Mouse (Mus musculus) embryonic facial prominence, embryonic 14.5 days (tissue): ENCODE data around the gene Tsc2. TPM values are rescaled to one million over a fixed set of nuclear protein-coding genes. Genes with fewer than 3 reads are reported as not detected.

Experiments used
- ATAC-seq: fragments of 200-750 bp; cut with Nextera tagmentation; 2 replicates; pipeline ENCODE4 v1.8.0; 2017; ENCODE audit warnings: low read depth, moderate number of reproducible peaks, moderate TSS enrichment
- DNase-seq: peaks from one replicate; pipeline ENCODE4 v3.0.0-alpha.2; 2015; ENCODE audit warnings: low spot score
- H3K27ac ChIP-seq: fragments of 300-500 bp; sonication (generic); replicated peaks from 2 replicates; pipeline ENCODE4 v1.5.1; 2014; ENCODE audit warnings: low read depth, mild to moderate bottlenecking, low read length, moderate library complexity
- H3K27me3 ChIP-seq: fragments of 300-500 bp; sonication (generic); replicated peaks from 2 replicates; pipeline ENCODE4 v1.6.1; 2014; ENCODE audit warnings: low read length; ENCODE audit not compliant: control insufficient read depth, insufficient read depth
- H3K36me3 ChIP-seq: fragments of 300-500 bp; sonication (generic); 2 replicates; pipeline ENCODE4 v1.6.1; 2014; ENCODE audit warnings: low read length, mixed read lengths; ENCODE audit not compliant: control insufficient read depth, insufficient read depth
- H3K4me1 ChIP-seq: fragments of 300-500 bp; sonication (generic); 2 replicates; pipeline ENCODE4 v1.6.1; 2014; ENCODE audit warnings: antibody characterized with exemption, low read length; ENCODE audit not compliant: control insufficient read depth, insufficient read depth
- H3K4me2 ChIP-seq: fragments of 300-500 bp; sonication (generic); 2 replicates; pipeline ENCODE4 v1.6.1; 2014; ENCODE audit warnings: low read depth, mild to moderate bottlenecking, low read length, moderate library complexity, mixed read lengths
- H3K4me3 ChIP-seq: fragments of 300-500 bp; sonication (generic); 2 replicates; pipeline ENCODE4 v1.5.1; 2014; ENCODE audit warnings: low read depth, mild to moderate bottlenecking, low read length
- H3K9ac ChIP-seq: fragments of 300-500 bp; sonication (generic); 2 replicates; pipeline ENCODE4 v1.6.1; 2014; ENCODE audit warnings: low read depth, mild to moderate bottlenecking, low read length, moderate library complexity, mixed read lengths
- H3K9me3 ChIP-seq: fragments of 300-500 bp; sonication (generic); 2 replicates; pipeline ENCODE4 v1.6.1; 2016; ENCODE audit warnings: low read length; ENCODE audit not compliant: control insufficient read depth
- WGBS: fragments of 180-500 bp; shearing (Covaris S2); extraction: QIAGEN DNeasy Blood & Tissue Kit; methylation state at CpG from one replicate; pipeline ENCODE4 v1.1.7; 2014; 5-methylcytosine and 5-hydroxymethylcytosine counted together
- polyA plus RNA-seq: library from polyadenylated mRNA; unstranded; fragments of >200 nt; fragmentation: Nextera tagmentation; extraction: Ambion mirVana; gene quantifications from 2 replicates; pipeline ENCODE4 v1.2.1, GENCODE M21; 2014

Gene Tsc2
- polyA plus RNA-seq, 1 experiment from 2014 or later, result 60.8 TPM

GRCm38 (mm10) chr17:24644030-24644715 lies 11.7 kb upstream of the Tsc2 start:
- H3K9me3 ChIP-seq, result no peaks in the 10 kb centered on the region
- H3K4me1 ChIP-seq, result peaks cover 32% of the 10 kb centered on the region
- peaks cover 22% of the 10 kb centered on the region for H3K36me3 ChIP-seq
- no peak for DNase-seq
- H3K9ac ChIP-seq, result peak overlapping the region; percentile 11; the same call in 1 of the 2 replicates
- 27% methylated on average over 7 of the region's 7 CpGs for WGBS
- no peak for ATAC-seq
- no peak overlapping the region for H3K4me3 ChIP-seq
- peak overlapping the region; percentile 11; the same call in 1 of the 2 replicates for H3K4me2 ChIP-seq
- no peaks in the 10 kb centered on the region for H3K27me3 ChIP-seq
- peak overlapping the region; percentile 19 for H3K27ac ChIP-seq

GRCm38 (mm10) chr17:24642791-24643343 lies 10.4 kb upstream of the Tsc2 start:
- Histone ChIP-seq H3K27ac (no peak overlapping the region), H3K27me3 (no peaks in the 10 kb centered on the region), H3K4me2 (no peak overlapping the region), H3K4me3 (no peak overlapping the region), H3K4me1 (peaks cover 33% of the 10 kb centered on the region), H3K36me3 (peaks cover 27% of the 10 kb centered on the region), H3K9me3 (no peaks in the 10 kb centered on the region), H3K9ac (no peak overlapping the region)
- ATAC-seq (no peak), DNase-seq (no peak)
- 53% methylated on average over 6 of the region's 6 CpGs for WGBS

- H3K4me1 ChIP-seq, result peaks cover 33% of the 10 kb centered on the region
- 93% methylated on average over 14 of the region's 14 CpGs for WGBS
- no peak overlapping the region for H3K27ac ChIP-seq
- no peak for DNase-seq
- H3K36me3 ChIP-seq, result peaks cover 24% of the 10 kb centered on the region
- H3K9ac ChIP-seq, result no peak overlapping the region
- no peak overlapping the region for H3K4me2 ChIP-seq
- no peaks in the 10 kb centered on the region for H3K27me3 ChIP-seq
- H3K4me3 ChIP-seq, result no peak overlapping the region
- H3K9me3 ChIP-seq, result no peaks in the 10 kb centered on the region
- no peak for ATAC-seq
Measured at GRCm38 (mm10) chr17:24641944-24642343, 9.5 kb upstream of the Tsc2 start.

- 95% methylated on average over 15 of the region's 15 CpGs for WGBS
- no peak overlapping the region for H3K4me3 ChIP-seq
- H3K9me3 ChIP-seq, result no peaks in the 10 kb centered on the region
- no peaks in the 10 kb centered on the region for H3K27me3 ChIP-seq
- peaks cover 22% of the 10 kb centered on the region for H3K36me3 ChIP-seq
- H3K4me1 ChIP-seq, result peaks cover 33% of the 10 kb centered on the region
- no peak overlapping the region for H3K9ac ChIP-seq
- no peak for ATAC-seq
- peak overlapping the region; percentile 93 for H3K27ac ChIP-seq
- H3K4me2 ChIP-seq, result no peak overlapping the region
- no peak for DNase-seq
Measured at GRCm38 (mm10) chr17:24640581-24640980, 8.2 kb upstream of the Tsc2 start.

GRCm38 (mm10) chr17:24640119-24640518 lies 7.7 kb upstream of the Tsc2 start:
- H3K27ac ChIP-seq, result peak overlapping the region; percentile 93
- peak overlapping the region; percentile 35; the same call in 1 of the 2 replicates for H3K9ac ChIP-seq
- no peak for DNase-seq
- WGBS, result 89% methylated on average over 7 of the region's 7 CpGs
- peak overlapping the region; percentile 19; the same call in 1 of the 2 replicates for H3K4me2 ChIP-seq
- H3K9me3 ChIP-seq, result no peaks in the 10 kb centered on the region
- ATAC-seq, result no peak
- no peak overlapping the region for H3K4me3 ChIP-seq
- H3K27me3 ChIP-seq, result no peaks in the 10 kb centered on the region
- H3K4me1 ChIP-seq, result peaks cover 29% of the 10 kb centered on the region
- peaks cover 22% of the 10 kb centered on the region for H3K36me3 ChIP-seq

GRCm38 (mm10) chr17:24639571-24639988 lies 7.2 kb upstream of the Tsc2 start:
- Histone ChIP-seq H3K4me1 (peaks cover 23% of the 10 kb centered on the region), H3K27ac (peak overlapping the region; percentile 93), H3K27me3 (no peaks in the 10 kb centered on the region), H3K9ac (peak overlapping the region; percentile 35; the same call in 1 of the 2 replicates), H3K4me3 (no peak overlapping the region), H3K9me3 (no peaks in the 10 kb centered on the region), H3K4me2 (peak overlapping the region; percentile 19), H3K36me3 (peaks cover 22% of the 10 kb centered on the region)
- DNase-seq (peak; percentile 88), ATAC-seq (peak; percentile 47)
- WGBS, result 12% methylated on average over 5 of the region's 5 CpGs

- peak overlapping the region; percentile 35; the same call in 1 of the 2 replicates for H3K9ac ChIP-seq
- peak; percentile 46 for ATAC-seq
- H3K4me1 ChIP-seq, result peaks cover 19% of the 10 kb centered on the region
- H3K4me2 ChIP-seq, result no peak overlapping the region; the same call in 1 of the 2 replicates
- peak overlapping the region; percentile 93 for H3K27ac ChIP-seq
- H3K27me3 ChIP-seq, result no peaks in the 10 kb centered on the region
- no peaks in the 10 kb centered on the region for H3K9me3 ChIP-seq
- H3K36me3 ChIP-seq, result peaks cover 22% of the 10 kb centered on the region
- no peak overlapping the region for H3K4me3 ChIP-seq
- DNase-seq, result peak; percentile 69
- 40% methylated on average over 9 of the region's 9 CpGs for WGBS
Measured at GRCm38 (mm10) chr17:24638840-24639239, 6.4 kb upstream of the Tsc2 start.

- DNase-seq (no peak), ATAC-seq (no peak)
- Histone ChIP-seq H3K9ac (peak overlapping the region; percentile 35; the same call in 1 of the 2 replicates), H3K4me3 (no peak overlapping the region), H3K27ac (peak overlapping the region; percentile 93), H3K27me3 (no peaks in the 10 kb centered on the region), H3K4me1 (peaks cover 23% of the 10 kb centered on the region), H3K4me2 (no peak overlapping the region), H3K36me3 (peaks cover 22% of the 10 kb centered on the region), H3K9me3 (no peaks in the 10 kb centered on the region)
- WGBS, result 88% methylated on average over 4 of the region's 4 CpGs
Measured at GRCm38 (mm10) chr17:24638214-24638613, 5.8 kb upstream of the Tsc2 start.
